Mouse (Mus musculus) splenic B cell, adult 2 months (primary cell): ENCODE data around the gene Mylip.

Experiments used
- DNase-seq: peaks from one replicate; pipeline ENCODE4 v3.0.0-alpha.2; 2011; ENCODE audit warnings: low read depth, low spot score
- H3K27me3 ChIP-seq: 2 replicates; pipeline ENCODE4 v1.6.1; 2012; ENCODE audit warnings: mild to moderate bottlenecking, low read length, moderate library complexity, mixed read lengths; ENCODE audit not compliant: control insufficient read depth, poor library complexity, insufficient read depth, severe bottlenecking
- H3K36me3 ChIP-seq: 2 replicates; pipeline ENCODE4 v1.6.1; 2012; ENCODE audit warnings: mild to moderate bottlenecking, low read length, moderate library complexity, mixed read lengths; ENCODE audit not compliant: control insufficient read depth, poor library complexity, insufficient read depth, severe bottlenecking

Mylip gene

GRCm38 (mm10) chr13:45385521-45385920 is 4.0 kb upstream of the Mylip start:
- no peaks in the 10 kb centered on the region for H3K36me3 ChIP-seq
- no peaks in the 10 kb centered on the region for H3K27me3 ChIP-seq
- no peak for DNase-seq

- Histone ChIP-seq H3K36me3 (no peaks in the 10 kb centered on the region), H3K27me3 (no peaks in the 10 kb centered on the region)
- DNase-seq = no peak
Observed at GRCm38 (mm10) chr13:45386253-45386652, 3.3 kb upstream of the Mylip start.

GRCm38 (mm10) chr13:45387231-45387630 is 2.3 kb upstream of the Mylip start:
- H3K36me3 ChIP-seq = no peaks in the 10 kb centered on the region; the same call in 1 of the 2 replicates
- no peaks in the 10 kb centered on the region for H3K27me3 ChIP-seq
- peak; percentile 41 for DNase-seq

DNA sequence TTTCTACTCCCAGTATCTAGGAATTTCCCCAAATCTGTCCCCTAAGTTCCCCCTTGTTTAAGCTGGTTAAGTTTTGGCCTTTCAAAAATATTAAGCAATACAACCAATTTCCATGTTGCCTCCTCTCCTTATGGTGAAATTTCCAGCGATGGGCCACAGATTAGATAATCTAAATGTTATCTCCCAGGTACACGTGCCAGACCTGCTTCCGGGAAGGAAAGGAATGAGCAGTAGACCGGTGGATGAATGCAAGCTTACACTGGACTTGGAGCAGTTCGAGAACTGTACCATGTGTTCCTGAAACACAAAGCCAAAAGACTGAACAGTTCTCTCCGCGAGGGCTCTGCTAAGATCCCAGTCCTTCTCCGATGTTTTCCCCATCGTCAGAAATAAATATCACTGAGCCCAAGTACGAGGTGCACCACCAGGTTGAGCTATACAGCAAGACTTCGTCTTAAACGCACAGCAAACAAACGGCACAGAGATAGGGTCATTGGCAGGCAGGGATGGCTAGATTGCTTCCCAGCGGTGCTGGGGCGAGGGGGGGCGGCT is 1.2 kb upstream of the Mylip start:
- no peaks in the 10 kb centered on the region for H3K27me3 ChIP-seq
- H3K36me3 ChIP-seq = no peaks in the 10 kb centered on the region; the same call in none of the 2 replicates
- no peak for DNase-seq

GRCm38 (mm10) chr13:45388889-45389288 is 653 bp upstream of the Mylip start:
- DNase-seq = no peak
- Histone ChIP-seq H3K36me3 (no peaks in the 10 kb centered on the region; the same call in none of the 2 replicates), H3K27me3 (no peaks in the 10 kb centered on the region)

DNA sequence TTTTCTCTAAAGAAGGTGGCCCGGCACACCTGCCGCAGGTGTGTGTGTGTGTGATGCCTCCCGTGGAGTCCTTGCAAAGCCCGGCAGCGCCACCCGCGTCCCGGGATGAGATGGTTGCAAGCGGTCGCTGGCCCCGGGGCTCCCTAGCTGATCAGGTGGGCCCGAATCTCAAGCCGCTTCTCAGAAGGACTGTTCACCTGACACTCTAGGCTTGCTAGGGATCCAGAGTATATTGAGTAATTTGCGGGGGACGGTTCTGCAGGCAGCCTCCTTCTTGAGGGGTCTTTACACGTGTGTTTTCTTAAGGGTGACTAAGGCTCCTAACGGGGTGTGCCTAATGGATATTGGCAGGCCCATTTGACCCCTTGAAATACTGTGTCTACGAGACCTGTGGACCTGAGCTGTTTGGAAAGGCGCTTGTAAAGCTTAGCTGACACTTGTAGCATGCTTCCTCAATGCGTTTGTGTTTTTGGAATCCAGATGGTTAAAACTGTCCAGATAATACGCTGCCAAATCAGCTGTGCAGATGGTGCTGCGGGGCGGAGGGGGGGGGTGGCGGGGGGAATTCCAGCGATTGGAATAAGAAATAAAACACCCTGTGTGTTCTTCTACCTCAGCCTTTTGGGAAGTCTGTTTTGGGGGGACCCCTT is 895 bp downstream of the Mylip start:
- Histone ChIP-seq H3K36me3 (no peaks in the 10 kb centered on the region; the same call in none of the 2 replicates), H3K27me3 (no peaks in the 10 kb centered on the region)
- DNase-seq = peak; percentile 43

- DNase-seq = peak; percentile 89
- H3K27me3 ChIP-seq = no peaks in the 10 kb centered on the region
- no peaks in the 10 kb centered on the region; the same call in none of the 2 replicates for H3K36me3 ChIP-seq
Observed at GRCm38 (mm10) chr13:45390962-45391853, 1.7 kb downstream of the Mylip start.

DNA sequence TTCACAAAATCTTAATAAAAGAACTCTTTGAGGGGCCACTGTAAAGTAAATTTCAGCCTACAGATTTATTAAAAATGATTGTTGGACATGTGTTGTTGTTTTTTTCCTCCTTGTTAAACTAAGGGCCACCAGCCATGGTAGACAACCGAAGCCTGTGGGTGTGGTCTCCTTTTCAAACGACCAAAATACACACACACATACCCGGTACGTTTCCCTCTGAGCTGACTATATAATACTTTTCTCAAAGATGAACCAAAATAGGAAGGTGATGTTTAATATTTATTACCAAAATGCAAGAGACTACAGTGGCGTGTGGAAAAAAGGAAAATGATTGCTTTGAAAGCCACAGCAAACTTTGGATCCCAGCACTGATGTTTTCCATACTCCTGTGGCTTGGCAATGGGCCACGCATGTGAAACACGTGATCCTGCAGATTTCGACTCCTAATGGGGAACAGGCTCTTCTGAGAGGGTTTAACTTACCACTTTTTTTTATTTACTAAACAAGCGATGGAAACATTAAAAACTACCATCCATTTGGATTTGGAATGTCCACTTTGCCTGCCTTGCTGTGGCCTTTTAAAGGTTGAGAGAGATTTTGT is 2.4 kb downstream of the Mylip start:
- no peak for DNase-seq
- Histone ChIP-seq H3K27me3 (no peaks in the 10 kb centered on the region), H3K36me3 (no peaks in the 10 kb centered on the region; the same call in none of the 2 replicates)

DNA sequence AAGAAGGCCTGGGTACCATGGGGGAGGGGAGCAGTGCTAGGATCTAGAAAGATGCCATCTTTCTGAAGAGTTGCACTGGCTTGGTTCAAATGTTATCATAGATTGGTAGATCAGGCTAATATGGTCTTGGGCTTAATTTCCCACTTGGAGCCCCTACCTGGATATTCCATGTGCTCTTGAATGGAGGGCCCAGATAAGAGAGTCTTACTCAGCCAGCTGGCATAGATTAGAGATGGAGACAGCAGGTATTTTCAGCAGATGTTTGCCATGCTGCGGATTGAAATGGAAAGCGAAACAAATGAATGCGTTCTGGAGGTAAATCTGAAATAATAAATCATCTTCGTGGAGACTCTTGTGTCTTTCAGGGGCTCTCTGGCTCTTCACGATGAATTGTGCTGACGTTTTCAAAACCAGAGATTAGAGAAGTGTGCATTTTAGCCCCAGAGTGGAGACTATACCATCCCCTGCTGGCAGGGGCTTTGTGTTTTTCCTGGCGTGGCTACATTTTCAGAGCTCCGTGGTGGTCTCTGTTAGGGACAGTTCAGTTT is 4.8 kb downstream of the Mylip start:
- Histone ChIP-seq H3K36me3 (peaks cover 4% of the 10 kb centered on the region), H3K27me3 (no peaks in the 10 kb centered on the region)
- DNase-seq = peak; percentile 46

DNA sequence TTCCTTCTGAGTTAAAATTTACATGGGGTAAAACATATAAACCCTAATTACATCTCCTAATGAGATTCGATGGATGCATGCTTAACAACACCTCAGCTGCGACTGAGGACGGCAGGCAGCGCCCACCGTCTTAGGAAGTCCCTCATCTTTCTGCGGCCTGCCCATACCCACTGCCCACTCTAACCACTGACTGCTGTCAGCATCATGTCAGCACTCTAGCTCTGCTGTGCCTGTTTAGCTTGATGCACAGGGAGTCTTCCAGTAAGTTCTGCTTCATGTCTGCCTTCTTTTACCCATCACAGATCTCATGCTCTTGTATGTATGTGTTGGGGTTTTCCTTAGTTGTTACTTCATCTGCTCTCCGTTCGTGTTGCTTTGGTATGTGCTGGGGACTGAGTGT is 7.2 kb downstream of the Mylip start:
- no peak for DNase-seq
- Histone ChIP-seq H3K27me3 (no peaks in the 10 kb centered on the region), H3K36me3 (peaks cover 4% of the 10 kb centered on the region)

DNA sequence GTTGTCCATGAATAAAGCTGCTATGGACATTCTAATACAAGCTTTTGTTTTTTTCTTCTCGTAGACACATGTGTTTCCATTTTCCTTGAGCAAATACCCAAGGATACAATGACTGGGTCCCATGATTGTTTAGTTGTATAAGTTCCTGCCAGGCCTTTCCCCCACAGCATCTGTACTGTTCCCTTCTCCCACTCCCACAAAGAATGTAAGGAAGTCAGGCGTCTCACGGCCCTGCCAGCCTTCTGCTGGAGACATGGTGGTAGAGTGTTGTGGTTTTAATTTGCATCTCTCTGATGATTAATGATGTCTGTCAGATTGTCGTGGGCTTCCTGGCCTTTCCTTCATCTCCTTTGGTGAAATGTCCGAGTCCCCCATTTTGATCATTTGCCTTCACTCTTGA is 7.7 kb downstream of the Mylip start:
- no peaks in the 10 kb centered on the region for H3K27me3 ChIP-seq

GRCm38 (mm10) chr13:45397896-45398805 is 8.6 kb downstream of the Mylip start:
- Histone ChIP-seq H3K27me3 (no peaks in the 10 kb centered on the region), H3K36me3 (peaks cover 4% of the 10 kb centered on the region)
- no peak for DNase-seq

More for the DNA sequence above, 7.7 kb downstream of the Mylip start:
- H3K36me3 ChIP-seq = peaks cover 4% of the 10 kb centered on the region
- DNase-seq = no peak

GRCm38 (mm10) chr13:45400700-45401099 is 11.2 kb downstream of the Mylip start:
- H3K36me3 ChIP-seq = peaks cover 12% of the 10 kb centered on the region
- DNase-seq = no peak
- no peaks in the 10 kb centered on the region for H3K27me3 ChIP-seq

DNA sequence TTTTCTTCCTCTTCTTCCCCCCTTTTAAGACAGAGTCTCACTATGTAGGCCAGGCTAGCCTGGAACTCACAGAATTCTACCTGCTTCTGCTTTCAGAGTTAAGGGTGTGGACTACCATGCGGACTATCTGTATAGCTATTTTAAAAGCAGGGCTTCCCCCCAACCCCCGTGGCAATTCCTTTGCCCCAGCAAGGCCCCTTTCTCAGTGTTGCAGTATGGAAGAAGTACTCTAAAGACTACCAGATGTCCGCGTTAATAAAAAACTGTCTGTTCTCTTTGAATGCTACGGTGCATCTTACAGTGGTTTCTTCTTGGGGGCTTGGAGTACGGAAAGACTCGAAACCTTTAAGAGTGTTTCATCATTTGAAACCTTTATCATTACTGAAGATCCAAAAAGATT is 12.3 kb downstream of the Mylip start:
- no peak for DNase-seq
- H3K36me3 ChIP-seq = peaks cover 17% of the 10 kb centered on the region

More for the DNA sequence above, 12.3 kb downstream of the Mylip start:
- H3K27me3 ChIP-seq = no peaks in the 10 kb centered on the region
